Mouse (Mus musculus): ENCODE measurements around the gene Hist1h2bf.

- TF ChIP-seq CTCF (IDR thresholded peaks at IDR 0.05; ENCODE audit: insufficient read depth, low read length) (no peak), POLR2A (IDR thresholded peaks at IDR 0.05; ENCODE audit: borderline replicate concordance, extremely low read depth, low read depth, low read length) (no peak)
Measured at GRCm38 (mm10) chr13:23552962-23553361, 21.0 kb downstream of the Hist1h2bf start, which contains the start of gene Hist1h1d.
